Comparison of ENCODE assay signal across 7 mouse cellular contexts in the genomic region with DNA sequence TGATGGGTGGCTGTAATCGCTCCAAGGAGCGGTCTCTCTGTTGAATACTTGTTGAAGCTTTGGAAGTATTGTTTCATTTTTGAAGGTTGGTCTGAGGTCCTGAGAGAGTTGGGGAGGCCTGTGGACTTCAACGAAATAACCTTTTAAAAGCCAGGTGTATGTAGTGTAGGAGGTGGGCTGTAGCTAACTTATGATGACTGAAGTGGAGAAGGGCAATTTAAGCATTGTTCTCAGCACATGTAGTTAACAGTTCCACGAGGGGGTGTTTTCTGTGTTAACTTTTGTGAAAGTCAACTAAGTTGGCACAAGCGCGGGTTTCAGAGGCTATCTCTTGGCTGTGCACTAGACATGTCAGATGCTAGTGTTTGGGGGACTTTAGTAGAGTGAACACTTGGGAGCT. TPM values are rescaled to one million over a fixed set of nuclear protein-coding genes. Genes with fewer than 3 reads are reported as not detected.
DNase-seq lines count a peak whose midpoint lies in the region; ATAC-seq lines count a peak whose summit lies in the region.

No protein-coding gene starts in this region.

- H3K27me3 ChIP-seq in neural tube, embryonic 11.5 days (ENCODE audit: control insufficient read depth, insufficient read depth, low read length) = no peaks in the 10 kb centered on the region
- H3K27me3 ChIP-seq in forebrain, embryonic 11.5 days (ENCODE audit: control insufficient read depth, insufficient read depth, low read length) = no peaks in the 10 kb centered on the region
- no peaks in the 10 kb centered on the region for H3K27me3 ChIP-seq in splenic B cell, adult 2 months (ENCODE audit: control insufficient read depth, insufficient read depth, low read length, poor library complexity, severe bottlenecking)

- no peak overlapping the region; the same call in 1 of the 2 replicates for H3K9ac ChIP-seq in neural tube, embryonic 11.5 days (ENCODE audit: low read length)
- peak overlapping the region; percentile 95 for H3K9ac ChIP-seq in forebrain, embryonic 11.5 days (ENCODE audit: low read length)

- no peak for ATAC-seq in neural tube, embryonic 11.5 days (ENCODE audit: insufficient read depth, low FRiP score, low TSS enrichment)
- ATAC-seq in forebrain, embryonic 11.5 days (replicated peaks; ENCODE audit: low FRiP score) = no peak

- no peaks in the 10 kb centered on the region for H3K9me3 ChIP-seq in neural tube, embryonic 11.5 days (ENCODE audit: control insufficient read depth, low read length)
- H3K9me3 ChIP-seq in forebrain, embryonic 11.5 days (ENCODE audit: control insufficient read depth, low read length) = no peaks in the 10 kb centered on the region

- H3K27ac ChIP-seq in neural tube, embryonic 11.5 days (ENCODE audit: low read depth, low read length) = no peak overlapping the region
- H3K27ac ChIP-seq in forebrain, embryonic 11.5 days (ENCODE audit: low read depth, low read length) = no peak overlapping the region

- 54% methylated on average over 6 of the region's 6 CpGs for whole genome bisulfite sequencing in neural tube, embryonic 11.5 days
- 59% methylated on average over 6 of the region's 6 CpGs for WGBS in forebrain, embryonic 11.5 days

- no peaks in the 10 kb centered on the region for H3K36me3 ChIP-seq in neural tube, embryonic 11.5 days (ENCODE audit: control insufficient read depth, insufficient read depth, low read length)
- H3K36me3 ChIP-seq in forebrain, embryonic 11.5 days (ENCODE audit: control insufficient read depth, insufficient read depth, low read length) = no peaks in the 10 kb centered on the region
- H3K36me3 ChIP-seq in splenic B cell, adult 2 months (ENCODE audit: control insufficient read depth, insufficient read depth, low read length, poor library complexity, severe bottlenecking) = no peaks in the 10 kb centered on the region

- H3K4me2 ChIP-seq in neural tube, embryonic 11.5 days (ENCODE audit: low read depth) = peak overlapping the region; percentile 49
- peak overlapping the region; percentile 48 for H3K4me2 ChIP-seq in forebrain, embryonic 11.5 days (ENCODE audit: low read depth, low read length, severe bottlenecking)

- H3K4me3 ChIP-seq in neural tube, embryonic 11.5 days (ENCODE audit: low read depth, low read length) = peak overlapping the region; percentile 96
- H3K4me3 ChIP-seq in forebrain, embryonic 11.5 days (ENCODE audit: low read depth, low read length) = peak overlapping the region; percentile 86

- no peak for DNase-seq in neural tube, embryonic 11.5 days (ENCODE audit: low spot score)
- no peak for DNase-seq in neural tube, embryonic 10.5 days (ENCODE audit: extremely low spot score, low spot score)
- DNase-seq in forebrain, embryonic 11.5 days (ENCODE audit: low spot score) = no peak
- DNase-seq in kidney, postnatal 14 days = peak; percentile 8
- DNase-seq in splenic B cell, adult 2 months (ENCODE audit: low read depth, low spot score) = peak; percentile 19
- DNase-seq in adrenal gland, postnatal 14 days = no peak
- DNase-seq in adrenal gland, postnatal 4 days (ENCODE audit: low spot score in 2 of 2) = no peak

- no peaks in the 10 kb centered on the region; the same call in 1 of the 2 replicates for H3K4me1 ChIP-seq in neural tube, embryonic 11.5 days (ENCODE audit: control insufficient read depth, insufficient read depth, low read length)
- H3K4me1 ChIP-seq in forebrain, embryonic 11.5 days (replicated peaks; ENCODE audit: control insufficient read depth, insufficient read depth, low read length) = peaks cover 5% of the 10 kb centered on the region; the same call in 1 of the 2 replicates

RNA-seq across cellular contexts. Expression of a gene that starts 1.3 kb away (rescaled TPM):
- polyA plus RNA-seq in neural tube, embryonic 11.5 days (2014; fragmentation: Nextera tagmentation; extraction: Ambion mirVana) = 47.7 and 48.5 TPM in 2 replicates
- 49.0 and 50.4 TPM in 2 replicates for polyA plus RNA-seq in forebrain, embryonic 11.5 days (2014; fragmentation: Nextera tagmentation; extraction: Ambion mirVana)
- total RNA-seq in adrenal gland, postnatal 14 days (2021) = 27.9 and 30.4 TPM in 2 replicates
- 10 to 100 TPM; 37.8 to 41.5 TPM for total RNA-seq in adrenal gland, postnatal 4 days (2021)

RNA-seq across cellular contexts. Expression of a gene that starts 8.9 kb away (rescaled TPM):
- 44.5 and 44.8 TPM in 2 replicates for polyA plus RNA-seq in neural tube, embryonic 11.5 days (2014; fragmentation: Nextera tagmentation; extraction: Ambion mirVana)
- polyA plus RNA-seq in forebrain, embryonic 11.5 days (2014; fragmentation: Nextera tagmentation; extraction: Ambion mirVana) = 38.0 and 43.8 TPM in 2 replicates
- total RNA-seq in adrenal gland, postnatal 14 days (2021) = 71.7 and 76.7 TPM in 2 replicates
- 100 to 1,000 TPM; 116 to 123 TPM for total RNA-seq in adrenal gland, postnatal 4 days (2021)

Comparison
In these comparisons a context has a peak if more than half of its experiments do, and no peak if none do; other contexts are left out.
1. DNase-seq: peak in kidney, postnatal 14 days (single experiment) and splenic B cell, adult 2 months (single experiment); none in neural tube, embryonic 11.5 days (single experiment), neural tube, embryonic 10.5 days (single experiment), forebrain, embryonic 11.5 days (single experiment), adrenal gland, postnatal 14 days (single experiment) and adrenal gland, postnatal 4 days (0 of 2).